Mouse (Mus musculus) heart, postnatal 10 days (tissue): ENCODE results near the gene Erbb2. TPM values are rescaled to one million over a fixed set of nuclear protein-coding genes. Genes with fewer than 3 reads are reported as not detected.

Experiments used
- DNase-seq, 2 experiments: peaks; one replicate each; pipeline ENCODE4 v3.0.0; 2021
- intact Hi-C: fragments of 180-260 bp; cut with DNase I; formaldehyde crosslinking; loops from one replicate; pipeline ENCODE4 v1.15.1; 2025
- total RNA-seq, 2 experiments: library from RNA; stranded (reverse); gene quantifications; 2 replicates each; pipeline ENCODE4 v1.2.3; 2021

The Erbb2 gene
- total RNA-seq, 2 experiments from 2014 or later: 12.7 to 19.3 TPM

- no peak for DNase-seq
- intact Hi-C loops: loop anchor here (2.0 kb wide), 1 partner anchor 25 kb away; the partner anchor contains the start of gene Mien1
Observed at GRCm38 (mm10) chr11:98413731-98414130, 1.5 kb downstream of the Erbb2 start.

DNA sequence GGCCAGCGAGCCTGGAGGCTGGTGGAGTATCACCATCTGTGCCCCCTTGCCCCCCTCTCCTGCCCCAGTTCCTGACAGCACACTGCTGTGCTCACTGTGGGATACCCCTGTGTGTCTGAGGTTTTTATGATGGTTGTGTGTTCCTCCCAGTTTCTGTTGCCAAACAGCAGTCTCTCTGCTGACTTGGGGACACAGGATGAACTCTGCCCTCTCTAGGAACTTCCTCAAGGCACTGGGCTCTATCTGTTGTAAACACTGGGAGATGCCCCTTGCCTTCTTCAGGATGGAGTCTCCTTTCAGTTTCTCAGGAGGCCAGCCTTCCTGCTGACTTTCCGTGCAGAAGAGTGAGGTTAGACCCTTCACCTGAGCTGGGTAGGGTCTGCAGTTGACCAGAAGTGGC is 1.9 kb downstream of the Erbb2 start:
- intact Hi-C loops: no loop called here
- DNase-seq: no peak

- no peak for DNase-seq
- intact Hi-C loops: loop anchor here (1.0 kb wide), 1 partner anchor 19 kb away; no protein-coding TSS in a partner anchor
Observed at GRCm38 (mm10) chr11:98417074-98417473, 4.8 kb downstream of the Erbb2 start.

- DNase-seq: no peak
- intact Hi-C loops: no loop called here
Observed at GRCm38 (mm10) chr11:98418273-98418672, 6.0 kb downstream of the Erbb2 start.

DNA sequence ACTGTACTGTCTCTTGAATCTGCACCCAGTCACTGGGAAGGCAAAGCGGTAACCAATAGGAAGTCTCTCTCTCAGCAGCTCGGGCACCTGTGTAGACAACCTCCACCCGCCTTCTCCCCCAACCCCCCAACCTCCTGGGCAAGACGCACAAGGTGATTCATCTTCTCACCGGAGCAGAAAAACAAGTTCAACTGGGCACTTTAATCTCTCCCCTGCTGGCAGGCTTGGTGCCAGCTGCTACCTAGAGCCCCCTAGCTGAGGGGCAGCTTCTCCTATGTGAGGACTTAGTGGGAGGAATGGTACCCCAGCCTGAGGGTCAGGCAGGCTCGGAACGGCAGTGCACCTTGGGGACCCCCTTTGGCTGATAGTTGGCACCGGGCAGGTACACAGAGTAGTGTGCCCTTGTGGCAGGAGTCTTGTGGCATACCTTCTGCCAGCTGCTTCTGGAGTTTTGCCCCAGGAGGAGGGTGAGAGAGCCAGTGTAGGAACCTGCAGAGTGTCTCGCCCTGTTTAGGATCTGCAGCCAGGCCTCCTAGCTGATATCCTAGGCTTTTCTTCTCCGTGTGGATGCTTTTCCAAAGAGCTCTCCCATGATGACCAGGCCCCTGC is 6.8 kb downstream of the Erbb2 start:
- DNase-seq: no peak
- intact Hi-C loops: no loop called here

- intact Hi-C loops: no loop called here
- DNase-seq: no peak
Observed at GRCm38 (mm10) chr11:98426592-98426991, 14.3 kb downstream of the Erbb2 start.

DNA sequence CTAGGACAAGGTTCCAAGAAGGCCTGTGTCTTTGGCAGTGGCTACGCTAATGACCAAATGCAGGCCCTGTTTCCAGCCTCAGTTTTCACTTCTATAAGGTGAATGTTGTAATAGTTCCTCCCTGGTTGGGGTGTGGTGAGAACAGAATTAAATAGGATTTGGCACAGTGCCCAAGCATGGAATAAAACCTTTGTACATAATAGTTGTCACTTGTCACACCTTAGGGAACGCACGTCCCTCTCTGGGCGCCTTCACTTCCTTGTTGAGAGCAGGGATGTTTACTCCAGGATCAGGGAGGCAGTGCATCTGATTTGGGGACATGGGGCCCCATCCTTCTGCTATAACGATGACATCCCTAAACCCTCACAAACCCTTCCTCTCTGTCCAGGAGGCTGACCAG is 16.2 kb downstream of the Erbb2 start:
- intact Hi-C loops: no loop called here
- no peak for DNase-seq

DNA sequence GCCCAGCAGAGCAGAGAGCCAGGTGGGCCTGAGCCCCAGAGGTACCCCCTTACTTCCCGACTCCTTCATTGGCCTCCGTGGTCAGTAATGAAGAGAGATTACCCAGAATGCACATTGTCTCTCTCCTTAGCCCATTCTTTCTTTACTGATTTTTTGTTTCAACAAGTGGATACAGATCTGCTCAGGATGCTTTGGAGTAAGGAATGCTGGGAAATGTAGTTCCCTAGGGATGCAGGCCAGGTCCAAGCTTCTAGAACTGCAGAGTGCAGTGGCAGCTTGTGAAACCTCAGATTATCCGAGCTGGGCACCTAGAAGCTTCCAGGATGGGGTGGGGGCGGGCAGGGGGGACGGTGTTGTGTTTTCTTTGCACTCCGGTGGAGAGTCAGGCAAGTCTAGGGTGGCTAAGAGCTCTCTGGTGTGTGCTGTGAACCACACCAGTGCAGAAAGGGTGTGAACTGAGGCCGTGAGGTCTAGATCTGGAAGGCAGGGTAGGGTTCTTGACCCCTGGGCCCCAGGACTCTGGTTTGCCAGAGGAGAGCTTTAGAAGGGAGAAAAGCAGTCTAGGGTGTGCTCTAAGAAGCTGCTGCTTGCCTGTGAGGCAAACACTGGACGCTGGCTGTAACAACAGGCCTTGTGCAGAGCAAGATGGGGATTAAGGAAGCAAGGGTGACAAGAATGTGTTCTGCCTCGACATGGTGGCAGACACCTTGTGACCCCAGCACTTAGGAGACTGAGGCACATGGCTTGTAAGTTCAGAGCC is 19.7 kb downstream of the Erbb2 start:
- intact Hi-C loops: no loop called here
- DNase-seq: no peak

DNA sequence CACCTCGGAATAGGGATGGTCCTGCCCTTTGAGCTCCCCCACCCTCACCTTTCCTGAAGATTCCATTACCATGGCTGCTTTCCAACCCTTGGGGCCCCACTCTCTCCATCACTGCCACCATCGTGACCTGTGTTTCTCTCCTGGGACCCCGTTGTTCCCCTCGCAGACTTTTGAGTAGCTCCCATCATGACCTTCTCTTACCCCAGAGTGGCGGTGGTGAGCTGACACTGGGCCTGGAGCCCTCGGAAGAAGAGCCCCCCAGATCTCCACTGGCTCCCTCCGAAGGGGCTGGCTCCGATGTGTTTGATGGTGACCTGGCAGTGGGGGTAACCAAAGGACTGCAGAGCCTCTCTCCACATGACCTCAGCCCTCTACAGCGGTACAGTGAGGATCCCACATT is 23.5 kb downstream of the Erbb2 start:
- intact Hi-C loops: loop anchor here (1.0 to 5.0 kb wide), 2 partner anchors 18 to 93 kb away; no protein-coding TSS in a partner anchor

GRCm38 (mm10) chr11:98437441-98437840 is 25.2 kb downstream of the Erbb2 start:
- DNase-seq: no peak
- intact Hi-C loops: loop anchor here (5.0 kb wide), 1 partner anchor 95 kb away; no protein-coding TSS in a partner anchor

More for the DNA sequence above, 23.5 kb downstream of the Erbb2 start:
- DNase-seq: no peak

- intact Hi-C loops: loop anchor here (2.0 to 5.0 kb wide), 2 partner anchors 26 to 96 kb away; partner anchors contain the start of gene Erbb2
- DNase-seq: peak; percentile 96 to 98
Observed at GRCm38 (mm10) chr11:98438331-98439158, 26.3 kb downstream of the Erbb2 start, which contains the start of gene Mien1. Mien1 (minus strand) TSS chr11:98438991.

DNA sequence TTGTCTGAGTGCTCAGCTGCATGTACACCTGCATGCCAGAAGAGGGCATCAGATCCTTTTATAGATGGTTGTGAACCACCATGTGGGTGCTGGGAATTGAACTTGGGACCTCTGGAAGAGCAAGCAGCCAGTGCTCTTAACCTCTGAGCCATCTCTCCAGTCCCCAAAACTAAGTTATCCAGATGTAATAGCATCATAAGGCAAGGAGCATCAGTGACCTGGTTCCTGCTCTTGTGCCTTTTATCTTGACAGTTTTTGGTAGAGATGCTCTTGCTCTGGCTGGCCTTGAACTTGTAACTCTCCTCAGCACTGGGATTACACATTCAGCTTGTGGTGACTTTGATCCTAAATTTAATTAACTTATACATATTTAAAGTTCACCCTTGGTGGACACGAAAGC is 31.4 kb downstream of the Erbb2 start:
- intact Hi-C loops: no loop called here
- DNase-seq: no peak

DNA sequence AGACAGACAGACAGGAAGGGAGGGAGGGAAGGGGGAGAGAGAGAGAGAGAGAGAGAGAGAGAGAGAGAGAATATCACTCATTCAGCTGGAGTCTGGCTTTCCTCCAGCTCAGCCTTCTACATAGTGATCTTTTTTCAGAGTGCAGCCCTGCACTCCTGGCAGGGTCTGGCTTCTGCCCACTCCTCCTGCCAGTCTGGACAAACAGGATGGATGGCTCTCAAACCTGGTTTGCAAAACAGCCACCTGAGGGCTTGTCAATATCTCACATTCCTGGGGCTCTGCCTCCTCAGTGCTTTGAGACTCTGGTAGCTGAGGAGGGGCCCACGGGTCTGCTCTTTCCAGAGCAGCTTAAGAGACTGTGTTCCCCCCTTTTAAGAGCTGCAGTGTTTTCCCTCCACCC is 33.0 kb downstream of the Erbb2 start:
- intact Hi-C loops: no loop called here
- no peak for DNase-seq

DNA sequence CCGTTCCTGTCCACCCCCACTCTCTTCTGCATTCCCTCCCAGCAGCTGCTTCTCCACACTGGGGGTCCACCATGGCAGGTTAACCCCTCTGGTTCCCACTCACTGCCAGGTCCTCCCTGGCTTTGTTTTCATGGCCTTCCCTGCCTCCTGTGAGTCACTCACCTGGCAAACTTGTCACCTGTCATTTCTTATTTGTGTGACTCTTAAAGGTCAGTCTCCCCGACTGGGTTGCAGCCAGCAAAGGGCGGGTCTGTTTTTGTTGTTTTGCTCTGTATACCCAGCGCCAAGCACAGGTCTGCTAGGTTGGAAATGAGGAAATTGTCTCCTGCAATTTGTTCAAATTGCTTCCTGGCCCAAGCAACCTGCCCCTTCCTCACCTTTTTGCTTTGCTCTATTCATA is 33.4 kb downstream of the Erbb2 start:
- DNase-seq: no peak
- intact Hi-C loops: no loop called here

- no peak for DNase-seq
- intact Hi-C loops: no loop called here
Observed at GRCm38 (mm10) chr11:98446213-98446561, 33.9 kb downstream of the Erbb2 start, which contains the start of gene Grb7. Grb7 (plus strand) TSS chr11:98446394.

DNA sequence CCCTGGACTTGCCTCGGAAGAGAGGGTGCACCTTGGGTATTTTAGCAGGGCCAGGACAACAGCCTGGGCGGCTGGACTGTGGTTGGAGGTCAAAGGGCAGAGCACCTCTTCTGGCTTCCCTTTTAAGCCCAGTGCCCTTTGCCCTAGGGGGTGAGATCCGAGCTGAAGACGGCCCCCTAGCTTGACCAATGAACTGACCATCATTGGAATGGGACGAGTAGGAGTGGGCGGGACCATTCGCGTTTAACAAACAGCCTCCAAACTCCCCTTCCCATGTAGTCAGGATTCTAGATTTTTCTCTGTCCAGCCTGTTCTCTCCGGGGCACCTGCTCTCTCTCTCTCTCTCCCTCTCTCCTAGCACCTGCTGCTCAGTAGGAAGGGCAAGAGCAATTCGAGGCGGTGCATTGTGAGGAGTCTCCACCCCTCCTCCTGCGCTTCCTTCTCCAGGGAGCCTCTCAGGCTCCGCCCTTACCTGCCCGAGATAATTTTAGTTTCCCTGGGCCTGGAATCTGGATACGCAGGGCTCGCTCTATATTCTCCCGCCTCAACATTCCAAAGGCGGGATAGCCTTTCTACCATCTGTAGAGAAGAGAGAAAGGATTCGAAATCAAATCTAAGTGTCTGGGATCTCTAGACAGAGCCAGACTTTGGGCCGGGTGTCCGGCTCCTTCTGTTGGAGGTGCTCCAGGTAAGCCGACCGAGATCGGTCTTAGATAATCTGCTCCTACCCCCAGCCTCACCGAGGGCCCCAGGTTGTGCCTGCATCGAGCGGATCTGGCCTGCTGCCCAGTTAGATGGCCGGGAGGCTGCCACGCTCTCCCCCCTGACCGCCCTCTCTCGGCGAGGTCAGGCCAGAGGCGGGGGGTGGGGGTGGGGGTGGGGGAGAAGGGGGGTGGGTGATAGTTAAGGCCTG is 34.5 kb downstream of the Erbb2 start:
- intact Hi-C loops: no loop called here
- DNase-seq: no peak

- intact Hi-C loops: no loop called here
- DNase-seq: no peak
Observed at GRCm38 (mm10) chr11:98447475-98447834, 35.2 kb downstream of the Erbb2 start.

- no peak for DNase-seq
- intact Hi-C loops: no loop called here
Observed at GRCm38 (mm10) chr11:98448191-98448790, 36.0 kb downstream of the Erbb2 start.

GRCm38 (mm10) chr11:98449419-98449818 is 37.1 kb downstream of the Erbb2 start:
- intact Hi-C loops: no loop called here
- DNase-seq: no peak
